Mouse (Mus musculus) CH12.LX (cell line): ENCODE measurements at regions not wholly inside any gene's neighbourhood (a gene's known extent, or its start where the extent isn't known, plus 50 kb on each side); places are given as distances from the start of the nearest gene placed in this dataset.

ENCODE experiments used
- DNase-seq: peaks from one replicate; pipeline ENCODE4 v3.0.0-alpha.2; 2013; ENCODE audit errors: extremely low read depth
- H3K27ac ChIP-seq: 2 replicates; pipeline ENCODE4 v1.5.1; 2012; ENCODE audit warnings: low read depth, mild to moderate bottlenecking, control low read depth, moderate library complexity; ENCODE audit not compliant: insufficient read depth
- H3K27me3 ChIP-seq: replicated peaks from 2 replicates; pipeline ENCODE3; 2012; ENCODE audit warnings: inconsistent platforms
- H3K36me3 ChIP-seq, 2 experiments: replicated peaks in 1 of 2; 2 replicates each; pipeline versions ENCODE3 to v1.6.1; 2012; ENCODE audit warnings: inconsistent platforms in 1 of 2, low read length in 1 of 2, mild to moderate bottlenecking in 1 of 2, mixed read lengths in 1 of 2, moderate library complexity in 1 of 2; ENCODE audit not compliant: control insufficient read depth in 1 of 2, insufficient read depth in 1 of 2
- H3K4me1 ChIP-seq, 2 experiments: 2 replicates each; pipeline ENCODE4 v1.6.1; 2012; ENCODE audit warnings: inconsistent platforms in 1 of 2, moderate library complexity in 1 of 2; ENCODE audit not compliant: insufficient read depth in 2 of 2, control insufficient read depth in 1 of 2
- H3K4me2 ChIP-seq: 2 replicates; pipeline ENCODE4 v1.6.1; 2012; ENCODE audit warnings: low read depth, mild to moderate bottlenecking, control low read depth; ENCODE audit not compliant: poor library complexity, insufficient read depth, severe bottlenecking
- H3K4me3 ChIP-seq, 3 experiments: fragments of 150-350 bp in 1 of 3; sonication (generic) in 1 of 3; replicated peaks in 1 of 3; 2 replicates each; pipeline versions ENCODE3 to v1.5.1; 2011 to 2012; ENCODE audit warnings: low read depth in 2 of 3, low read length in 2 of 3, mild to moderate bottlenecking in 2 of 3, moderate library complexity in 2 of 3, control low read depth in 1 of 3, improper control_type of control experiment in 1 of 3, inconsistent platforms in 1 of 3, mixed read lengths in 1 of 3; ENCODE audit not compliant: poor library complexity in 1 of 3
- H3K79me2 ChIP-seq: replicated peaks from 2 replicates; pipeline ENCODE4 v1.6.1; 2012; ENCODE audit warnings: mild to moderate bottlenecking, moderate library complexity; ENCODE audit not compliant: control insufficient read depth, poor library complexity, insufficient read depth, severe bottlenecking; ENCODE audit errors: extremely low read depth
- H3K9ac ChIP-seq: 2 replicates; pipeline ENCODE4 v1.6.1; 2012; ENCODE audit warnings: low read depth, mild to moderate bottlenecking, control low read depth, moderate library complexity; ENCODE audit not compliant: insufficient read depth
- H3K9me3 ChIP-seq: replicated peaks from 2 replicates; pipeline ENCODE3; 2012; ENCODE audit warnings: low read length, inconsistent platforms, mixed read lengths
- BHLHE40 ChIP-seq: IDR thresholded peaks from 2 replicates; pipeline ENCODE4 v1.6.1; 2011; ENCODE audit warnings: mild to moderate bottlenecking, low read depth, low read length, improper control_type of control experiment
- CHD2 ChIP-seq: IDR thresholded peaks from 2 replicates; pipeline ENCODE4 v1.6.1; 2011; ENCODE audit warnings: low read length, improper control_type of control experiment
- CTCF ChIP-seq, 2 experiments: IDR thresholded peaks in 1 of 2; conservative IDR thresholded peaks in 1 of 2; 2 replicates each; pipeline ENCODE4 v1.5.1; 2011 to 2012; ENCODE audit warnings: low read depth in 2 of 2, low read length in 2 of 2, improper control_type of control experiment in 1 of 2, inconsistent platforms in 1 of 2, mild to moderate bottlenecking in 1 of 2, moderate library complexity in 1 of 2
- EP300 ChIP-seq: IDR thresholded peaks from 2 replicates; pipeline ENCODE4 v1.6.1; 2011; ENCODE audit warnings: low read length, improper control_type of control experiment
- ETS1 ChIP-seq: conservative IDR thresholded peaks from 2 replicates; pipeline ENCODE4 v1.6.1; 2012; ENCODE audit warnings: low read depth, mild to moderate bottlenecking, inconsistent platforms, low read length, improper control_type of control experiment, moderate library complexity
- JUND ChIP-seq: conservative IDR thresholded peaks from 2 replicates; pipeline ENCODE4 v1.6.1; 2011; ENCODE audit warnings: low read depth, low read length, improper control_type of control experiment
- MAX ChIP-seq: IDR thresholded peaks from 2 replicates; pipeline ENCODE4 v1.6.1; 2011; ENCODE audit warnings: low read length, improper control_type of control experiment
- MEF2A ChIP-seq: IDR thresholded peaks from 2 replicates; pipeline ENCODE4 v1.6.1; 2014; ENCODE audit warnings: low read depth, mild to moderate bottlenecking, inconsistent platforms, low read length, improper control_type of control experiment, borderline replicate concordance
- MYC ChIP-seq: IDR thresholded peaks from 2 replicates; pipeline ENCODE4 v1.6.1; 2011; ENCODE audit warnings: low read depth, mild to moderate bottlenecking, improper control_type of control experiment, low read length
- NRF1 ChIP-seq: IDR thresholded peaks from 2 replicates; pipeline ENCODE4 v1.6.1; 2014; ENCODE audit warnings: low read depth, mild to moderate bottlenecking, inconsistent platforms, low read length, improper control_type of control experiment, moderate library complexity
- PAX5 ChIP-seq: IDR thresholded peaks from 2 replicates; pipeline ENCODE4 v1.6.1; 2012; ENCODE audit warnings: low read length, inconsistent platforms, mixed read lengths
- POLR2A ChIP-seq: IDR thresholded peaks from 2 replicates; pipeline ENCODE4 v1.6.1; 2011; ENCODE audit warnings: low read depth, mild to moderate bottlenecking, improper control_type of control experiment, low read length
- POLR2AphosphoS2 ChIP-seq: IDR thresholded peaks from 2 replicates; pipeline ENCODE4 v1.6.1; 2011; ENCODE audit warnings: low read depth, low read length, improper control_type of control experiment
- RAD21 ChIP-seq: IDR thresholded peaks from 2 replicates; pipeline ENCODE4 v1.6.1; 2011; ENCODE audit warnings: low read depth, mild to moderate bottlenecking, low read length, improper control_type of control experiment, moderate library complexity
- RCOR1 ChIP-seq: conservative IDR thresholded peaks from 2 replicates; pipeline ENCODE4 v1.6.1; 2012; ENCODE audit warnings: low read depth, mild to moderate bottlenecking, inconsistent platforms, low read length, improper control_type of control experiment
- SIN3A ChIP-seq: IDR thresholded peaks from 2 replicates; pipeline ENCODE4 v1.6.1; 2012; ENCODE audit warnings: low read length, improper control_type of control experiment, inconsistent platforms
- SMC3 ChIP-seq: IDR thresholded peaks from 2 replicates; pipeline ENCODE4 v1.6.1; 2011; ENCODE audit warnings: low read depth, low read length, improper control_type of control experiment
- TBP ChIP-seq: conservative IDR thresholded peaks from 2 replicates; pipeline ENCODE4 v1.6.1; 2011; ENCODE audit warnings: low read depth, low read length, improper control_type of control experiment
- ZC3H11A ChIP-seq: IDR thresholded peaks from 2 replicates; pipeline ENCODE4 v1.6.1; 2012; ENCODE audit warnings: low read depth, mild to moderate bottlenecking, inconsistent platforms, low read length, improper control_type of control experiment
- ZKSCAN1 ChIP-seq: IDR thresholded peaks from 2 replicates; pipeline ENCODE4 v1.6.1; 2012; ENCODE audit warnings: low read depth, inconsistent platforms, low read length, improper control_type of control experiment, borderline replicate concordance
- dilution Hi-C: fragments of 300-500 bp; cut with MboI; formaldehyde crosslinking; loops from 2 replicates; pipeline ENCODE4 v1.14.3; 2020; ENCODE audit warnings: low sequenced_read_pairs; ENCODE audit not compliant: extremely low pct_unique_long_range_greater_than_20kb, extremely low pct_ligation_motif_present
- in situ Hi-C: fragments of 300-500 bp; cut with MboI; formaldehyde crosslinking; loops from 3 replicates; pipeline ENCODE4 v1.14.3; 2019; ENCODE audit warnings: low sequenced_read_pairs, low pct_ligation_motif_present, low pct_unique_long_range_greater_than_20kb, mixed read lengths

DNA sequence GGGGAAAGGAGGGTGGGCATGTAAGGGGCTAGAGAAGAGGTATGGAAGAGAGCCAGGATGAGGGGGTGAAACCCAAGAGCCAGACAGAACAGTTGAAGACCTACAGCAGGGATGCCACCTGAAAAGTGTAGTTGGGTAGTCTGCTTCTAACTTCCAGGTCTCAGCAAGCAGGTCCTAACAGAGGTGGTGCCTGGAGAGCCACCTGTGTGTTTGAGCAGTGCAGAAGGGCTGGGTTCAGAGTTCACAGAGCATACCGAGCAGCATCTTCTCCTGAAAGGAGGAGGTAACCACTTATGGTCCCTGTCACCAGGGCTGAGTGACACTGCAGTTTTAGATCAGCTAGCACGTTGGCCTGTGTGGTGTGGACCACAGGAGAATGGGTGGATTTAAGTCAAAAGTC, 605.3 kb downstream of the Pard3 start:
- no peak for TF ChIP-seq ZC3H11A
- no peak for TF ChIP-seq JUND
- TF ChIP-seq MAX = no peak
- TF ChIP-seq RCOR1 = no peak
- TF ChIP-seq PAX5 = no peak
- TF ChIP-seq POLR2A = no peak
- no peak for DNase-seq
- Histone ChIP-seq H3K27ac (no peak overlapping the region), H3K4me1 (peaks cover 0 to 18% of the 10 kb centered on the region in 2 experiments; a peak in 2 of 4 replicates), H3K4me2 (no peak overlapping the region), H3K79me2 (no peaks in the 10 kb centered on the region), H3K9me3 (no peaks in the 10 kb centered on the region), H3K4me3 (no peak overlapping the region), H3K36me3 (no peaks in the 10 kb centered on the region), H3K27me3 (no peaks in the 10 kb centered on the region), H3K9ac (no peak overlapping the region)
- dilution Hi-C loops = no loop called here
- in situ Hi-C loops = no loop called here

DNA sequence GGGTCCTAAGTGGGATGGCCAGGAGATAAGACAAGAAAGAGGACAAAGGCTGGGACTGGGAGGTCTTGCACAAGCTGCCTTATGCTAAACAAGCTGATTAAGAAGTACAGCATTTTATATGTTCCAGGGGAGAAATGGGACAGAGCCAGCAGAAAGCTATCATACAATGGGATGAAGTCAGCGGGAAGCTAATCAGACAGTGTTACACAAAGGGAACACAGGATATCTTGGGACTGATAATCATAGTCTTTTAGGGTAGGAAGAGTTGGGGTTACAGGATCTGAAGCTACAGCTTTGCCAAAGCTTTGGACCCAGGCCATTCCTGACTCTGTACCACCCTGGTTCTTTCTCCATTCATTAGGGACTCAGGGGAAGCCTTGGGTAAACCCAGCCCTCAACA, 610.4 kb downstream of the Pard3 start:
- H3K9ac ChIP-seq = no peak overlapping the region
- no peaks in the 10 kb centered on the region for H3K79me2 ChIP-seq
- TF ChIP-seq TBP (no peak), POLR2A (no peak), ZC3H11A (no peak), RAD21 (no peak), ZKSCAN1 (no peak), CTCF (conservative IDR thresholded peaks at IDR 0.05 in 1 of 2, IDR thresholded peaks at IDR 0.05 in 1 of 2; ENCODE audit: low read depth in 2 of 2, low read length in 2 of 2) (no peak), PAX5 (no peak), SMC3 (no peak), EP300 (no peak), CHD2 (no peak), SIN3A (no peak), NRF1 (no peak), POLR2AphosphoS2 (no peak), MEF2A (no peak), JUND (no peak)
- no peak for DNase-seq
- H3K4me2 ChIP-seq = no peak overlapping the region
- in situ Hi-C loops = no loop called here
- no peaks in the 10 kb centered on the region for H3K9me3 ChIP-seq
- no peaks in the 10 kb centered on the region for H3K36me3 ChIP-seq
- H3K27ac ChIP-seq = no peak overlapping the region
- no peaks in the 10 kb centered on the region for H3K27me3 ChIP-seq
- dilution Hi-C loops = no loop called here
- no peak overlapping the region for H3K4me3 ChIP-seq
- no peaks in the 10 kb centered on the region for H3K4me1 ChIP-seq

DNA sequence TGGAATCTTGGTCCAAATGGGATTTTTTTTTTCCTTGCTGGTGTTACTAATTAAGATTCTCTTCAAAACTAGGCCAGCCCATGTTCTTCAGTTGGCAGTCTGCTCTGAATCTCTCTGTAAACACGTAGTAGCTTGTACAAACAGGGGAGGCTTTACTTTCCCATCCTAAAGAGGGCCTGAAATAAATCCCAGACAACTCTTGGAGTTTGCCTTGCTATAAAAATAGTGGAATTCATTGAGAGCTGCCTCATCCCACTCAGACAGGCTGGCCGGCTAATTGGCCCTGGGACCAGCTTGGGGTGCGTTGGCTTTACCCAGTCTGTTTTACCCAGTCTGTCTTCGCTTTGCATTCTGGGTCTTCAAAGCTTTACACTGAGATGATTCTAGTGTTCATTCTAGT, 611.7 kb downstream of the Pard3 start:
- H3K36me3 ChIP-seq = no peaks in the 10 kb centered on the region
- H3K79me2 ChIP-seq = no peaks in the 10 kb centered on the region
- in situ Hi-C loops = no loop called here
- H3K4me1 ChIP-seq = peaks cover 0 to 4% of the 10 kb centered on the region in 2 experiments; a peak in 1 of 4 replicates
- TF ChIP-seq MAX (no peak), BHLHE40 (no peak), EP300 (no peak), MYC (no peak), ETS1 (no peak), ZC3H11A (no peak)
- no peak overlapping the region for H3K4me3 ChIP-seq
- no peaks in the 10 kb centered on the region for H3K9me3 ChIP-seq
- no peak overlapping the region for H3K27ac ChIP-seq
- dilution Hi-C loops = no loop called here
- H3K27me3 ChIP-seq = no peaks in the 10 kb centered on the region
- H3K4me2 ChIP-seq = no peak overlapping the region
- DNase-seq = no peak
- H3K9ac ChIP-seq = no peak overlapping the region
